Mouse (Mus musculus) adipocyte (in vitro differentiated cells): Measurements from ENCODE around the gene Phospho2.

Experiments
- DNase-seq: peaks from one replicate; pipeline ENCODE4 v3.0.0-alpha.2; 2016; ENCODE audit warnings: low spot score

Gene Phospho2

DNA sequence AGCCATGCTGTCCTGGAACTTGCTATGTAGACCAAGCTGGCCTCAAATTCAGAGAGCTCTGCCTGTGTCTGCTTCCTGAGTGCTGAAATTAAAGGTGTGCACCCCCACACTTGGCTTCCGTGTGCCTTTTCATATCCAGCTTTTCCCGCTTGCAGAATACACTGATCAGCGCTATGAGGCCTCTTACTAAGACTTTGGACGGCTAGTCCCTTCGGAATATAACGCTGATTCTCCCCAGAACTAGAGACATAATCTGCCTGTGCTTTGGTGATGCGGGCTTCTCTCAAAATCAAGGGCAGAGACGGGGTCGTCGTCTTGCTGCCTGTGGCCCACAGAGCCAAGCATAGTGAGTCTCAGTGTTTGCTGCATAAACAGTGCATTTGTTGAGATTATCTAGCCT lies 36.5 kb downstream of the Phospho2 start:
- DNase-seq: no peak

GRCm38 (mm10) chr2:69826380-69826779 lies 37.0 kb downstream of the Phospho2 start:
- no peak for DNase-seq

DNA sequence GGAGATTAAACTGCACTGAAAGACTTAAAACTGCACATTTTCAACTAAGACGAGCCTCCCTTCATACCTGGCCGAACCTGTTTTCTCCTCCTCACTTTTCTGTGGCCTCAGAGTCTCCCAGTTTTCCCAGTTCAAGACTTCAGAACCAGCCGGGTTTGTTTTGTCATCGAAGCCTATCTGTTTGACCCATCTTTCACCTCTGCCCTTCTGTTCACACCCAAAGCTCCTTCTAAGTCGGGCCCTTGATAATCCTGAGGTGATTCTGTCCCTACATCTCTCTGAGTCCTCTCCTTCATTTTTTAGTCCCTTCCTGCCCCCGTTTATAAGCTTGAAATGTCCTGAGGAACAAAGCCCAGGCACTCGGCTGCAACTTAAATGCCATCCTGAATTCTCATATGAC lies 38.6 kb downstream of the Phospho2 start:
- no peak for DNase-seq

DNA sequence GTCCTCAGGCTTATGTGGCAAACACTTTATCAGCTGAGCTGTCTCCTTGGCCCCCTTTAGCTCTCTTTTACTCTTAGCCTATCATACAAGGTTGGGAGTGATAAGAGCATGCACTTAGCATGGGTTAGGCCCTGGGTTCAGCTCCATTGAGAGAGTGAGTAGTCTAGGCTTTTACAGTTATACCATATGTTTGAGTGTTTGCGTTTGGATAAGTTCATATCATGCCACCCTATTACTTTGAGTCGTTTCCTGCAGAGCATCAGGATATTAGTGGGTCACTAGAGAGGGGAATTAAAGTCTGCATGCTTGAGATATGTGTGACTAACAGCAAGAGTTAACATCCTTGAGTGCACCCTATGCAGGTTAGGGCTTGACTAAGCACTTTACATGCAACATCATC lies 40.3 kb downstream of the Phospho2 start:
- DNase-seq: no peak

- DNase-seq: no peak
These were observed 40.7 kb downstream of the Phospho2 start for GRCm38 (mm10) chr2:69830116-69830515.

- no peak for DNase-seq
These were observed 48.0 kb downstream of the Phospho2 start for GRCm38 (mm10) chr2:69837244-69837967.

- no peak for DNase-seq
These were observed 48.6 kb downstream of the Phospho2 start for GRCm38 (mm10) chr2:69837996-69838395.

DNA sequence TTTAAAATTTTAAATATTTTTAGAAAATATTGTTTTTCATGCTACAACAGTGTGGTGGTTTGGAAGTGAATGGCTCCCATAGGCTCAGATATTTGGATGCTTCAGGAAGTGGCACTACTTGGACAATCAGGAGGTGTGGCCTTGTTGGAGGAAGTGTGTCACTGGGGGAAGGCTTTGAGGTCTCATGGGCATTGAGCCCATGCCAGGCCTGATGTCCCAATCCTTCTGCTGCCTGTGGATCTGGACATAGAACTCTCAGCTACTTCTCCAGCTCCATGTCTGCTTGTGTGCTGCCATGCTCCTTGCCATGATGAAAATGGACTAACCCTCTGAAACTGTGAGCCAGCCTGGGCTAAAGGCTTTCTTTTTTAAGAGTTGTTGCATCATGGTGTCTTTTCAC lies 49.3 kb downstream of the Phospho2 start:
- peak; percentile 37 for DNase-seq

DNA sequence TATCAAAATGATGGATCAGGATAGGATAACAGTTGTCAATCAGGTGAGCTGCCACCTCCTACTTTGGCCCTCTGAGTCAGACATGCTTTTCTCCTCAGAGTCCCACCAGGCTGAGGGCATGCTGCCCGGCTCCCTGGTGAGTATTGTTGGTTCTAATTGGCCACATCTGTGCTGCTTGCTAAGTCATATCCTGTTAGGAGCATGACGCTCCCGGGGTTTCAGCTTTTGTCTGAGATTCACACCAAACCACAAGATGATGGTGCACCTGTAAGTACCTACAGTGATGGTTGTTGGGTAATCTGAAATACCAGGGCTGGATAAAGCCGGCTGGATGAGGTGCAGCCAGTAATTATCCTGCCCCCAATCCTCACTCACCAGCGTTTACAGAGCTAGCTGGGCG lies 50.8 kb downstream of the Phospho2 start:
- no peak for DNase-seq

GRCm38 (mm10) chr2:69849215-69849614 lies 59.8 kb downstream of the Phospho2 start:
- DNase-seq: no peak
